Mouse (Mus musculus) lung, embryonic 15.5 days (tissue): ENCODE data around the gene Prmt7. TPM values are rescaled to one million over a fixed set of nuclear protein-coding genes. Genes with fewer than 3 reads are reported as not detected.
"Not testable (repeated sequence)": the region's sequence is repeated elsewhere in the genome, so short reads cannot be mapped to it uniquely, and the experiment has no call there.

Experiments
- ATAC-seq: fragments of 200-750 bp; cut with Nextera tagmentation; 2 replicates; pipeline ENCODE4 v1.8.0; 2017; ENCODE audit warnings: moderate number of reproducible peaks, borderline replicate concordance; ENCODE audit not compliant: low FRiP score, low TSS enrichment; ENCODE audit errors: extremely low read depth
- H3K27ac ChIP-seq: fragments of 300-500 bp; sonication (generic); 2 replicates; pipeline ENCODE4 v1.5.1; 2015; ENCODE audit warnings: moderate library complexity, mild to moderate bottlenecking, inconsistent platforms
- H3K27me3 ChIP-seq: fragments of 300-500 bp; sonication (generic); 2 replicates; pipeline ENCODE4 v1.6.1; 2015; ENCODE audit warnings: inconsistent platforms
- H3K36me3 ChIP-seq: fragments of 300-500 bp; sonication (generic); 2 replicates; pipeline ENCODE4 v1.6.1; 2015; ENCODE audit warnings: inconsistent platforms
- H3K4me1 ChIP-seq: fragments of 300-500 bp; sonication (generic); 2 replicates; pipeline ENCODE4 v1.6.1; 2015; ENCODE audit warnings: inconsistent platforms
- H3K4me2 ChIP-seq: fragments of 300-500 bp; sonication (generic); 2 replicates; pipeline ENCODE4 v1.6.1; 2015; ENCODE audit warnings: inconsistent platforms, mild to moderate bottlenecking, moderate library complexity
- H3K4me3 ChIP-seq: fragments of 300-500 bp; sonication (generic); 2 replicates; pipeline ENCODE4 v1.5.1; 2015; ENCODE audit warnings: mild to moderate bottlenecking, inconsistent platforms
- H3K9ac ChIP-seq: fragments of 300-500 bp; sonication (generic); 2 replicates; pipeline ENCODE4 v1.6.1; 2015; ENCODE audit warnings: inconsistent platforms
- H3K9me3 ChIP-seq: fragments of 300-500 bp; sonication (generic); 2 replicates; pipeline ENCODE4 v1.6.1; 2016; ENCODE audit warnings: inconsistent platforms
- WGBS: fragments of 180-500 bp; shearing (Covaris S2); methylation state at CpG from one replicate; pipeline ENCODE4 v1.1.7; 2015; 5-methylcytosine and 5-hydroxymethylcytosine counted together
- polyA plus RNA-seq: library from polyadenylated mRNA; unstranded; fragments of >200 nt; fragmentation: Nextera tagmentation; extraction: Ambion mirVana; gene quantifications from 2 replicates; pipeline ENCODE4 v1.2.1, GENCODE M21; 2015

The Prmt7 gene
- polyA plus RNA-seq, 1 experiment from 2014 or later: 46.5 TPM

DNA sequence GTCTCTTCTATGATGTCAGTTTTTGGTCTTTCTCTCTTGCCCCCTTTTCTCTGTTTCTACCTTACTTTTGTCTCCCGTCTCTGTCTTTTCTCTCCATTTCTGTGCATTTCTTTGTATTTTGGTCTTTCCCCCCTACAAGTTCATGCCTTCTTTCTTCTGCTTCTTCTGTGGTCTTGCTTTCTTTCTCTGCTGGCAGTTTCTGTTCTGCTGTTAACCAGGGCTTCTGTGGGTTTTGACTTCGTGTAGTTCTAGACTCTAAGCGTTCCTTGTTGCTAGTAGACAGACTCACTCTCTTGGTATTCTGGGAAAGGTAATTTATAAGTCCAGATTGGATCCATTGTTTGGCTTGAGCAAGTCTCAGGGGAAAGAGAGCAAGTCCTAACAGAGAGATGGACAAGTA lies 24.3 kb upstream of the Prmt7 start:
- H3K4me3 ChIP-seq: no peak overlapping the region
- no peak overlapping the region for H3K4me2 ChIP-seq
- ATAC-seq: no peak
- 92% methylated on average over 3 of the region's 3 CpGs for WGBS
- no peaks in the 10 kb centered on the region for H3K9me3 ChIP-seq
- H3K36me3 ChIP-seq: peaks cover 20% of the 10 kb centered on the region; the same call in 1 of the 2 replicates
- no peaks in the 10 kb centered on the region for H3K27me3 ChIP-seq
- H3K9ac ChIP-seq: no peak overlapping the region
- no peak overlapping the region for H3K27ac ChIP-seq
- no peaks in the 10 kb centered on the region for H3K4me1 ChIP-seq

DNA sequence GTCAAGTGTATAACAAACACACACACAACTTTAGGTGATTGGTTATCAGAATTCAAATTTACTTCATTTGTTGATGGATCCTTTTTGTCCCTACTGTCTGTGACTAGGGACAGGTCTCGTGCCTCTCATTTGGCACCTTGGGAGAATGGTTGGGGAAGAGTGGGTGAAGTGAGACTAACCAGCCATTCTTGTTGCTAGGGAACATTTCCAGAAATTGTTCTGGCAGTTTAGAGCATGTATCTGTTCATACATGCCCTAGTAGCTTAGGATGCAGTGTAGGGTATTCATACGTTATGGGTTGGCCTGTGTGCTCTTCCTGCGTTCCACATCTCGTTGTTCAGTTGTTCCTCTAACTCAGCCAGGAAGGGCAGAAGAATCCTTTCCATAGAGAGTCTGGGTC lies 21.6 kb upstream of the Prmt7 start:
- ATAC-seq: no peak
- no peak overlapping the region for H3K4me2 ChIP-seq
- H3K9me3 ChIP-seq: no peaks in the 10 kb centered on the region
- H3K27ac ChIP-seq: no peak overlapping the region
- H3K27me3 ChIP-seq: no peaks in the 10 kb centered on the region
- H3K9ac ChIP-seq: no peak overlapping the region
- H3K4me1 ChIP-seq: no peaks in the 10 kb centered on the region
- H3K4me3 ChIP-seq: no peak overlapping the region
- H3K36me3 ChIP-seq: peaks cover 26% of the 10 kb centered on the region
- 87% methylated on average over 4 of the region's 4 CpGs for WGBS

DNA sequence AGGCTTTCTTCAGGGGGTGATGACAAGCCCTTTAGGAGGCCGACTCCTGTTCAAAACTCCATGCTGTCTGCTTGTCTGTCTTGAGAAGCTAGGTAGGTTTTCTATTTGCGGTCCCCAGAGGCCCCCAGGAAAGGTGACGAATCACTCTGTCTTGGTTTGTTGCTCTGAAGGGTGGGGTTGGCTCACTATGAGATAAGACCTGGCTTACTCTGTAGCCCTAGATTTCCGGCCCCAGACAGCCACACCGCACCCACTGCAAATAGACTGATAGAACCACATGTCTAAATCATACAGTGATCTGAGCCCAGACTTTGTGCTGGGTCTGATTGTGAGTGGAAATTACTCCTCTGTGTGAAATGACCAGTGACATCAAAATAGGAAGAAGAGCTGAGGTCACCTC lies 19.1 kb upstream of the Prmt7 start:
- H3K9me3 ChIP-seq: no peaks in the 10 kb centered on the region
- 75% methylated on average over 5 of the region's 5 CpGs for WGBS
- H3K4me3 ChIP-seq: no peak overlapping the region
- no peak for ATAC-seq
- H3K9ac ChIP-seq: no peak overlapping the region
- H3K36me3 ChIP-seq: peaks cover 46% of the 10 kb centered on the region
- no peak overlapping the region for H3K4me2 ChIP-seq
- no peak overlapping the region for H3K27ac ChIP-seq
- H3K4me1 ChIP-seq: no peaks in the 10 kb centered on the region
- H3K27me3 ChIP-seq: no peaks in the 10 kb centered on the region

DNA sequence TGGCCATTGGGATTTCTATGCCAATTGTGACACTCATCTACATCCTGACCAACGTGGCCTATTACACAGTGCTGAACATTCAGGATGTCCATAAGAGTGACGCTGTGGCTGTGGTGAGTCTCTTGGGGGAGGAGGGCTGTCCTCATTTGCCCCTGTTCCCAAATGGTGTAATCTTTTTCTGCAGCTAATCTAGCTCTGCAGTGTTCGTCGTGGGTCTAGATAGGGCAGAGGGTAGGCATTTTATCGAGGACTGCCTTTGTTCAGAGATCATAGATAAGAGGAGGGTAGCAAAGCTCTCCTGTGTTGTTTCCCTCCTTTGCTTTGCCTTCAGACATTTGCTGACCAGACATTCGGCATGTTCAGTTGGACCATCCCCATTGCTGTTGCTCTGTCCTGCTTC lies 17.6 kb upstream of the Prmt7 start:
- Histone ChIP-seq H3K9ac (no peak overlapping the region), H3K4me3 (no peak overlapping the region), H3K27ac (no peak overlapping the region), H3K4me2 (no peak overlapping the region), H3K4me1 (no peaks in the 10 kb centered on the region), H3K9me3 (no peaks in the 10 kb centered on the region), H3K36me3 (peaks cover 58% of the 10 kb centered on the region), H3K27me3 (no peaks in the 10 kb centered on the region)
- no peak for ATAC-seq
- 79% methylated on average over 6 of the region's 6 CpGs for WGBS

DNA sequence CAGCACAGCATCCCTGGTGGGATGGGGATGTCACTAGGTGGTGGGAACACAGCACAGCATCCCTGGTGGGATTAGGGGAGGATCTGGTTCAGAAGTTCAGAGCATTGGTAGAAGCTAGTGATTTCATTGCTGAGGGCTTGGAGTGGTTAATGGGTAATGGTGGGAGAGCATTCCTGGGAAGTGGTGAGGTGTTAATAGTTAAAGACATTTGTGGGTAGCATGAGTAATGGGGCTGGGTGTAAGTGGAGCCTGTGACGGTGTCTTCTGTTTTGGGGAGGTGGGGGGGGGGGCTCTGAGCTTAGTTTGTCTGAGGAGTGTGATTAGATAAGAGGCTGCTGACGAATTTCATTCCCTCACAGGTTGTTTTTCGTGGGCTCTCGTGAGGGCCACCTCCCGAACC lies 16.7 kb upstream of the Prmt7 start:
- no peak for ATAC-seq
- H3K27me3 ChIP-seq: no peaks in the 10 kb centered on the region
- H3K4me3 ChIP-seq: no peak overlapping the region
- WGBS: 70% methylated on average over 5 of the region's 5 CpGs
- no peak overlapping the region for H3K27ac ChIP-seq
- peaks cover 62% of the 10 kb centered on the region for H3K36me3 ChIP-seq
- H3K4me1 ChIP-seq: no peaks in the 10 kb centered on the region
- H3K9ac ChIP-seq: no peak overlapping the region
- H3K4me2 ChIP-seq: no peak overlapping the region
- no peaks in the 10 kb centered on the region for H3K9me3 ChIP-seq

DNA sequence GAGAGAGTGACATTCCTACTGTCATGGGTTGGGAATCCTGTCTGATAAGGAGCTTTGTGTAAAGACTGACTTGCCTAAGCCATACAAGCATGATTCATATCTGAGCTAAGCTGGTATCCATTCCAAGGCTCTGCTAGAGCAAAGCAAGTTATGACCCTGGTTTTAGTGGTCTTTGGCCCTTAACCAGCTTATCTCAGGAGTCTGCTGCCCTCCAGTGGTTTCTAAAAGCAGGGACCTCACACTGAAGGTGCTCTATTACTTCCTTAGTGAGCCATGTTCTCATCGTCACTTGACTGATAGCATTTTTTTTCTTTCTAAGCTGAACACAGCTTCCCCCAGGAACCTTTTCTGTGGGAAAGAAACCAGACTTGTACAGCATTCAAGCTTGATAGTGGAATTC lies 12.0 kb upstream of the Prmt7 start:
- no peak overlapping the region for H3K9ac ChIP-seq
- WGBS: 8% methylated on average over 1 of the region's 1 CpGs
- H3K27ac ChIP-seq: no peak overlapping the region
- H3K4me2 ChIP-seq: no peak overlapping the region
- H3K27me3 ChIP-seq: no peaks in the 10 kb centered on the region
- no peaks in the 10 kb centered on the region for H3K9me3 ChIP-seq
- H3K4me1 ChIP-seq: no peaks in the 10 kb centered on the region
- H3K4me3 ChIP-seq: no peak overlapping the region
- H3K36me3 ChIP-seq: peaks cover 78% of the 10 kb centered on the region
- ATAC-seq: no peak

DNA sequence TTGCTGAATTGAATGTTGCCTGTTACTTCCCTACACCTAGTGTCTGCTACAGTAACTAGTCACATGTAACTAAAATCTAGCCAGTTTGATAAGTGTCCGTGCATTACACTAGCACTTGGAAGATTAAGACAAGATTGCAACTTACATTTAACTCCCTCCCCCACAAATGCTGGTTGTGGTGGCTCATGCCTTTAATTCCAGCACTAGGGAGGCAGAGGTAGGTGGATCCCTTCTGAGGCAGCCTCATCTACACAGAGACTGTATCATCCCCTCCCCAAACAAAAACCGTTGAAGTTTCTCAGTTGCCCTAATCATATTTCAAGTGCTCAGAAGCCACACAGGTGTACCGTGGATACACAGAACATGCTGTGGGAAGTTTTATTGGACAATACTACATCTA lies 11.1 kb upstream of the Prmt7 start:
- ATAC-seq, H3K9ac ChIP-seq, H3K4me2 ChIP-seq, H3K27ac ChIP-seq, H3K4me3 ChIP-seq, H3K9me3 ChIP-seq, H3K4me1 ChIP-seq, H3K27me3 ChIP-seq: not testable (repeated sequence)
- WGBS: 81% methylated on average over 3 of the region's 3 CpGs
- H3K36me3 ChIP-seq: peaks cover 81% of the 10 kb centered on the region

DNA sequence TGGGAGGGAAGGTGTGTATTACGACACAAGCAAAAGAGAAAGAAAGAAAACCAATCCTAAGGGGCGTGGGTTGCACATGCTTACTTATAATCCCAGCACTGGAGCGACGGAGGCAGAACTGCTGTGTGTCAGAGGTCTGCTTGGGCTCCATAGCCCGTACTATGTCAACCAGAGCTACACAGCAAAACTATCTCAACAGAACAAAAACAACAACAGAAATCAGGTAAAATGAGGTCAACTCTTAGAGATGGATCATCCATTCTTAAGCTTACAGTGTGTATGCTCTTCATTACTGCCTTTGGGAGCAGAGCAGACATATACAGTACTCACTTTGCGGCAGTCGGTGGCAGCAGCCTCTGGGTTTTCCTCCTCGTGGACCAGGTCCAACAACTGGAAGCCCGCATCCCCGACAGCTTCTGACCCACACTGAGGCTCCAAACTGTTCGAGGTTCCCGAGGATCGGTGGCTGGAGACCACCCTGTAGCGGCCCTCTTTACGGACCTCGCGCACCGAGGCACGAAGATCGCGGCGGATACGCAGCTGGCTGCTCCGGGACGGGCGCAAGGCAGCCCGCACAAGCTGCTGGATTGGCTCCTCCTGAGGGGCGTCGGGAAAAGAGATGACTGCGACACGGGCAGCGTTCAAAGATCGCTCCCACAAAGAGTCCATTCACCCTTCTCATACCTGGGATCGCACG lies 553 bp upstream of the Prmt7 start:
- WGBS: under 1% methylated on average over 35 of the region's 35 CpGs
- Histone ChIP-seq H3K4me2 (peak overlapping the region; percentile 78), H3K27me3 (no peaks in the 10 kb centered on the region), H3K9me3 (no peaks in the 10 kb centered on the region), H3K4me3 (peak overlapping the region; percentile 89), H3K36me3 (peaks cover 33% of the 10 kb centered on the region), H3K27ac (peak overlapping the region; percentile 94), H3K4me1 (peaks cover 17% of the 10 kb centered on the region), H3K9ac (peak overlapping the region; percentile 97)
- peak; percentile 50 for ATAC-seq

DNA sequence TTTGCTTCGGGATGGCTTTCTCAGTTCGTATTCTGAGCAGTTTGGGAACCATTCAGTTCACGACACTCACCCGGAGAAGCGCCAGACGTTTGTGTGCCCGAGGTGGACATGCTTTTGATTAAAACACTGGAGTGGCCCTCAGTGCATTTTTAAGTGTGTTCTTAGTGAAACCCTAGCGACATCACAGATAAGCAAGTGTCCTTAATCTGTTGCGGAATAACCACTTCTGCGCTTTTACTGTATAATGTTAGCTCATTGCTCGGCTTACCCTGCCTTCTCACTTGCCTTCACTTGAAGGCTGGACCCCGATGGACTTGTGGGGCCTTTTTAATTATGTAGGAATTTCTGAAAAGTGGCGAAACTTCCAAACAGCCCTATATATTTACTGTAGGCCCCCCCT lies 685 bp downstream of the Prmt7 start:
- H3K9ac ChIP-seq: peak overlapping the region; percentile 97
- H3K27ac ChIP-seq: peak overlapping the region; percentile 94
- no peaks in the 10 kb centered on the region for H3K9me3 ChIP-seq
- peaks cover 32% of the 10 kb centered on the region for H3K36me3 ChIP-seq
- peaks cover 17% of the 10 kb centered on the region for H3K4me1 ChIP-seq
- H3K27me3 ChIP-seq: no peaks in the 10 kb centered on the region
- 3% methylated on average over 13 of the region's 13 CpGs for WGBS
- H3K4me3 ChIP-seq: peak overlapping the region; percentile 89
- no peak for ATAC-seq
- peak overlapping the region; percentile 78 for H3K4me2 ChIP-seq

DNA sequence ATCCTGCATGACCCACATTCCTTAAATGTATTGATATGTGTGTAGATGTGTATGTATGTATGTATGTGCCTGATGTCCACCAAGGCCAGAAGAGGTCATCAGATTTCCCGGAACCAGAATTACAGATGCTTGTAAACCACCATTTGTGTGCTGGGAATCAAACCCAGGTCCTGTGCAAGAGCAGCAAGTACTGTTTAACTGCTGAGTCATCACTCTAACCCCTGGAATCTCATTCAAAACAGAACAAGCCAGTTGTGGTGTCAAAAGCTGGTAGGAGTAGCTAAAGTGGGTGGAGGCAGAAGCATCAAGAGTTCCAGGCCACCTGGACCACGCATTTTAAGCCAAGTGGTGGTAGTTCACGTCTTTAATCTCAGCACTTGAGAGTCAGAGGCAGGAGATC lies 3.2 kb downstream of the Prmt7 start:
- peaks cover 32% of the 10 kb centered on the region for H3K36me3 ChIP-seq
- no peak overlapping the region for H3K4me2 ChIP-seq
- H3K9ac ChIP-seq: no peak overlapping the region
- H3K9me3 ChIP-seq: no peaks in the 10 kb centered on the region
- H3K27me3 ChIP-seq: no peaks in the 10 kb centered on the region
- H3K27ac ChIP-seq: no peak overlapping the region
- ATAC-seq: no peak
- no peak overlapping the region for H3K4me3 ChIP-seq
- 86% methylated on average over 3 of the region's 3 CpGs for WGBS
- H3K4me1 ChIP-seq: peaks cover 17% of the 10 kb centered on the region

DNA sequence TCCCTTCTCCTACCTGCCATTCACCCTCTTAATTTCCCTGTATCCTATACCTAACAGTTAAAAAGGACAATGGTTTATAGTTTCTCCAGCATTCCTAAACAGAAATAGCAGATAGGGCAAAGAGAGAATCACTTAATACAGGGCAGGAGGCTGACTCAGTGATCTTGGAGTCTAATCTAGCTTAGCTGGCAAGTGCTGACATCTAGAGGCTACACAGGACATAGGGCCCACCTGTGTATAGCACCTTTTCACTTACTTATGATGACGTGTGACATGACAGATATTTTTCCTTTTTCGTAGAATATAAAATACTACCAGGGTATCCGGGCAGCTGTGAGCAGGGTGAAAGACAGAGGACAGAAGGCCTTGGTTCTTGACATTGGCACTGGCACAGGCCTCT lies 8.9 kb downstream of the Prmt7 start:
- Histone ChIP-seq H3K9me3 (no peaks in the 10 kb centered on the region), H3K4me1 (no peaks in the 10 kb centered on the region), H3K9ac (no peak overlapping the region), H3K36me3 (peaks cover 64% of the 10 kb centered on the region), H3K27me3 (no peaks in the 10 kb centered on the region), H3K4me3 (no peak overlapping the region), H3K4me2 (no peak overlapping the region), H3K27ac (no peak overlapping the region)
- 76% methylated on average over 3 of the region's 3 CpGs for WGBS
- no peak for ATAC-seq

DNA sequence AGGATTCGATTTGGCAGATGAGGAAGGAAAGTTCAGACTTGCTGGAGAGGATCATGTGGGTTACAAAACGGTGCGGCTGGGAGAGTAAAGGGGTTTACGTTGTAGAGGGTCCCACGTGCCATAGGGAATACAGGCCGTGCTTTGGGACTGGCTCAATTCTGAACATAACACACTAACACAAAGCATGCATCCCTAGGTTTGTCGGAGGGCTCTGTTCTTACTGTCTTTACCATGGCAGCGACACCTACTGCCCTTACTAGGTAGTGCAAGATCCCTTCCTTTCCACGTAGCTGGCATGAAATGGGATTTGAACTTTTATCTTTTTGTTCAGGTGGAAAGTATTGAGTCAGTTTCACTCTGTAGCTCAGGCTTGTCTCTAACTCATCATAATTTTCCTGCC lies 15.9 kb downstream of the Prmt7 start:
- ATAC-seq: no peak
- Histone ChIP-seq H3K9ac (no peak overlapping the region), H3K9me3 (no peaks in the 10 kb centered on the region), H3K4me2 (no peak overlapping the region), H3K36me3 (peaks cover 53% of the 10 kb centered on the region), H3K4me1 (no peaks in the 10 kb centered on the region), H3K27me3 (no peaks in the 10 kb centered on the region), H3K4me3 (no peak overlapping the region), H3K27ac (no peak overlapping the region)
- WGBS: 40% methylated on average over 9 of the region's 9 CpGs

DNA sequence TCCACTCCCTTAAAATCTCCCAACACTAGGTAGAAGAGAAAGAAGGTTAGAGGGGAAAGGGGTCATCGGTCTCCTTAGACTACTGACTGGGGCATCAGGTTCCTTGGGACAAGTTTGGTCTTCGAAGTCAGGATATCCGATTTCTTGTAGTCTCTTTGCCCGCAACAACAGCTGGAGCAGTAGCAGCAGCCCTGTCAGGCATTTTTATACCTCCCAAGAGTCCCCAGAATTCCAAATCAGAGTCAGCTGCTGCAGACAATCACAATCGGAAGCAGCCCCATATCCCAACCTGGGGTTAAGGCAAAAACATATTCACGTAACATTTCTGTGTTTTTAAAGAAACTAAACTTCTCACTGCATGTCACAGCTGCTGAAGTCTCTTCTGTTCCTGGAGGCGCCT lies 20.8 kb downstream of the Prmt7 start:
- 90% methylated on average over 7 of the region's 7 CpGs for WGBS
- no peak overlapping the region for H3K4me3 ChIP-seq
- no peak for ATAC-seq
- H3K9me3 ChIP-seq: no peaks in the 10 kb centered on the region
- H3K27ac ChIP-seq: no peak overlapping the region
- peaks cover 40% of the 10 kb centered on the region for H3K36me3 ChIP-seq
- no peaks in the 10 kb centered on the region for H3K4me1 ChIP-seq
- no peak overlapping the region for H3K9ac ChIP-seq
- no peaks in the 10 kb centered on the region for H3K27me3 ChIP-seq
- no peak overlapping the region for H3K4me2 ChIP-seq
